Mouse (Mus musculus): Measurements from ENCODE around the gene Mon2. TPM values are rescaled to one million over a fixed set of nuclear protein-coding genes. Genes with fewer than 3 reads are reported as not detected.
"Not testable (repeated sequence)": the region's sequence is repeated elsewhere in the genome, so short reads cannot be mapped to it uniquely, and the experiment has no call there.

The Mon2 gene
- total RNA-seq, 1 experiment from 2014 or later, result 71.8 TPM

GRCm38 (mm10) chr10:122994402-122995107 lies 81.8 kb downstream of the Mon2 start:
- no peak for DNase-seq

- no peak for DNase-seq
These were observed 84.7 kb downstream of the Mon2 start for GRCm38 (mm10) chr10:122991648-122992047.

DNA sequence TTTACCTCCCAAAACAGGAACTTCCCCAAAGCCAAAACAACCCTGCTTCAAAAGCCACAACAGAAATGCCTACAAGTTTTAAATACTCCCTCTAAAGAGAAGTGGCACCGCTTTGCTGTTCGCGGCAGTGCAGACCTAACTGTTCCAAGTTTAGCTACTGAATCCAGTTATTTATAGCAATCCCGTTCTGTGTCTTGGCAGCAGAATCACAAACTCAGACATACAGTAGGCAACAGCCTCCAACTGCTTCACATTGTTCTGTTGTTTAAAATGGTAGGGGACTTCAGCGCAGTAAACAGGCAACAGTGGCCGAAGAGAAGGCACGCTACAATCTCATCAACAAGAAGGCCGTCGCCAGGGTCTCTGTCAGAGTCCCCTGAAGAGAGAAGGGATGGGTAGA lies 85.3 kb downstream of the Mon2 start:
- no peak for DNase-seq

GRCm38 (mm10) chr10:122990606-122991005 lies 85.7 kb downstream of the Mon2 start:
- DNase-seq, result no peak

DNA sequence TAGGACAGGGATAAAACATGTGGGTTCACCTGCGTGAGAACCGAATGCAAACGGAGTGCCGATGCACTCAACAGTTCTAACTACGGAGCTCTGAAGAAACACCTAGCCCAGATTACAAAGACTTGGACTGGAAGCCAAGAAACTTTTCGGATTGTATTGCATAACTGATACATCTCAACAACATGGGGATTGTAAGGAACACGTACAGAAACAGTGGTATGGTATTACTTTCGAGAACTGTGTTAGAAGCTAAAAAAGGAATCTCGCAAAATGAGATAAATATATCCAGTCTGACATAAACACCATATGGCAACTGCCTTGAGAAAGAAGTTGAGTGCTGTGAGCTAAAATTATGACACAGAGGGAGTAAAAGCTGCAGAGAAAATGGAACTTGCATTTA lies 86.4 kb downstream of the Mon2 start:
- no peak for DNase-seq

DNA sequence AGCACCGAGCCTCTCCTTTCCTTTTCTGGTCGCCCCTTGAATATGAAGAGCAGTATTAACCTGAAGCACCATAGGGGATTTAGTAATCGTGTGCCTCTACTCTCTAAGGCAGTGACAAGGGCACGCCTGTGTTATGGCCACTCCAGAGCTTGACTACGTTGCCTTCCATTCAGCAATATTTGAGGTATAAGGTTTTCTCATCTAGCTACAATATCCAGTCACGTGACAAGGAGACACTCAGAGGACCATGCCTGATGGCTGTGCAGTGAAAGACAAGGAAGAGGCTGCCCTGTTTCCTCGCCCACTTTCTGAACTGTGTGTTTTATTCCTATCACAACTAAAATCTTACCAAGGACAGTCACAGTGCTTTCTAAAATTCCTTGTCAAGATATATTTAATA lies 87.9 kb downstream of the Mon2 start:
- DNase-seq, result no peak

- DNase-seq, result peak; percentile 63
These were observed 88.6 kb downstream of the Mon2 start for GRCm38 (mm10) chr10:122987671-122988128.

GRCm38 (mm10) chr10:122986320-122987225 lies 89.7 kb downstream of the Mon2 start:
- DNase-seq, result peak; percentile 82

GRCm38 (mm10) chr10:122985515-122986319 lies 90.6 kb downstream of the Mon2 start:
- DNase-seq, result peak; percentile 90

- DNase-seq, result no peak
These were observed 91.1 kb downstream of the Mon2 start for GRCm38 (mm10) chr10:122985252-122985514.

DNA sequence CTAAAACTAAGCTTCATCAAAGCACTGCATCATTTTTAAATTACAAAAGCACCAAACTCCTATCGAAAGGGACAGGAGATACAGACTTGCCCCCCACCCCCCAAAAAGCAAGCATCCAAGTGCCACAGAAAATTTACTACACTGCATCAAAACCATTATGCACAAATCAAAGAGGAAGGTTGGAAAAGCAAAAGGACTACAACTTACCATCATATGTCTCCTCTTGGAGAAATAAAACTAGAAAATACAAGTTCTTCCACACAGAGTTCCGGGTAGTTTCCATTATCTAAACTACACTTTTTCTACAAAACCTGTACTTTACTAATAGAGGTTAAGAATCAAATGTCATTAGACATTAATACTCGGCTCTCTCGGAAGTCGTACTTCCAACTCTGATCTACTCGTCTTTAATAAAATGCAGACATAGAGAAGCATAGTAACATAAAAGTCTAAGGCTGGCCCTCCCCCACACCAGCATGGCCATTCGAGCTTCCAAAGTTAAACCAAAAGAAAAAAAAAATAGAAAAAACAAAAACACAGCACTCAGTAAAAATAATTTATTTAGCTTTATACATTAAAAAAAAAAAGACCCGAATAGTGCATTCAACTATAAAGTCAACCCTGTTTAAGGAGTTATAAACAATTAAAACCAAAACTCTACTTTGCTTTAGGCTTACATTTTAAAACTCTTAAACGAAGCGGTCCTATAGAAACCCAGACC lies 91.6 kb downstream of the Mon2 start:
- DNase-seq, result peak; percentile 21

DNA sequence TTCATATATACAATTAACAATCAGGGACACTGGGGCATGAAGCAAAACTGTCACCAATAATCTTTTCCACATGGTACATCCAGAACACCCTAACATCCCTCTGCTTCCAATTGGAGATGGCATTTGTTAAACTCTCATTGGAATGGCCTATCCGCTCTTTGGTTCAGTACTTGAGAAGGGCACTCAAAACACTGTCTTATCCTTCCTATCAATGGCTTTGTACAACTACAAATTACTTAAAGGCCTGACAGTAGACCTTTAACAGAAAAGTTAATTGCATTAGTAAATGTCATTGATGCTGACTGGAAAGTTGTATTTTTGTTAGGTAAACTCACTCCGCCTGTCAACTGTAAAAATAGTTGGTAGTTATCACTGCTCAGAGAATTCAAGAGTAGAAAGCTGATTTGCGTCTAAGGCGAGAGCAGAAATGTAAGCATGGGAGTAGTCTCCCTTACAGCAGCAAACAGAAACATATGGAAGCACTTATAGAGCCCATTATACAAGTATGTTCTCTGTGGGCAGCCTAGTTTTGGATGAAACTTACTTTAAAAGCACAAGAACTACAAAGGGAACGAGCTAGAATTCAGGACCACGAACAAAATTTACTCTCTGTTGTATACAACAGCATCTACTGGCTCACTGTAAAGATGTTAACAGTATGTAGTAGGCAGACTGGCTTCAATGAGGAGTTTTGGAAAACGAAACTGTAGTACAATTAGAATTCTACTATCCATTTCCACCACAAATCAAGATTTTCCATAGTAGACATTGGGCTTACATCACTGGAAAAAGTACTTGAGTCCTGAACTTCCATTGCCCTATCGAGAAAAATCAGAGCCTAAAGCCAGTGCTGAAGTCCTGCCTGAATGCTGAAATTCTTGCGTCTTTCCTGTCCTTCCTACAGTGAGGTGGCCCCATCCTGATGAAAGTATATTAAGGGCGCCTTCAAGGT lies 92.5 kb downstream of the Mon2 start:
- peak; percentile 23 for DNase-seq

DNA sequence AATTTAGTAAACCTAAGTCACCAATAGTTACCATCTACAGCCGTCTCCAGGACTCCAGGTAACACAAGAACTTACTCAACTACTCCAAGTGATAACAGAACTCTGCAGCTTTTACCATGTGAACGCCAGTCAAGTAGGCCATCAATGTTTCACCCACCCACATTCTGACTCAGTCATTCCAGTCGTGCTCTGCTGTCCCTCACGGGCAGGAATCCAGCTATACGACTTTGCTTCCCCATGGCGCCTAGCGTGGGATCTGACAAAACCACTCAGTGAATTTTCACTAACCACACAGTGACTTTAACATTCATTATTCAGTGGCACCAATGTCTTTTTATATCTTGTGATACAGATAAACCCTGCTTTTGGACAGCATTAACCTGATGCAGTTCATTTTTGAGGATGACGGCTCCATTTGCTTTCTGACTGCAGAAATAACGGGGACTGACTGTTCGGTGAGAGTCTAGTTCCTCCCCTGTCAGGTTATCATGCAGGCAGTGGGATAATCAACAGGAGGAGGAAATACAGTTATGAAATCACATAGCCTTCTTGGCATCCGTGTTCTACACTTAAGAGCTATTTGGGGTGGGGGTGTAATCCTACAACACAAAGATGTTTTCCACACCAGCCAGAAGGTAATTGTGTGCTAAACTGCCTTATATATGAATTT lies 93.3 kb downstream of the Mon2 start:
- no peak for DNase-seq

GRCm38 (mm10) chr10:122980123-122980522 lies 96.2 kb downstream of the Mon2 start:
- no peak for DNase-seq

GRCm38 (mm10) chr10:122979356-122979755 lies 96.9 kb downstream of the Mon2 start:
- no peak for DNase-seq

- no peak for DNase-seq
These were observed 100.3 kb downstream of the Mon2 start for GRCm38 (mm10) chr10:122976038-122976437.

DNA sequence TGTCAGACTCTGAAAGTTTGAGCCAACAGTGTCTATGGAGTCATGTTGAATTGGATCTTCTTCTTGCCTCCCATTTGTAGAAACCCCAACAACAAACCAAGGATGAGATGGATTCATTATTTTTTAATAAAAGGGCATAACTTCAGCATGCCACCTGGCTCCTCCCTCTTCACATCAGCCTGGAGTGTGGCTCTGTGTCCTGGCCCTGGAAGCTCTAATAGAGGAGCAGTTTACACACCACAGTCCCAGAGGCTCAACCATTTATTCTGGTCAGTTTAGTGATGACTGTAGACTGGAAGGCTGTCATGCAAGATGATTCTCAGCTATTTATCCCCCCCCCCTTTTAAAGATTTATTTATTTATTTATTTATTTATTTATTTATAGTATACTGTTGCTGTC lies 103.1 kb downstream of the Mon2 start:
- no peak for DNase-seq

DNA sequence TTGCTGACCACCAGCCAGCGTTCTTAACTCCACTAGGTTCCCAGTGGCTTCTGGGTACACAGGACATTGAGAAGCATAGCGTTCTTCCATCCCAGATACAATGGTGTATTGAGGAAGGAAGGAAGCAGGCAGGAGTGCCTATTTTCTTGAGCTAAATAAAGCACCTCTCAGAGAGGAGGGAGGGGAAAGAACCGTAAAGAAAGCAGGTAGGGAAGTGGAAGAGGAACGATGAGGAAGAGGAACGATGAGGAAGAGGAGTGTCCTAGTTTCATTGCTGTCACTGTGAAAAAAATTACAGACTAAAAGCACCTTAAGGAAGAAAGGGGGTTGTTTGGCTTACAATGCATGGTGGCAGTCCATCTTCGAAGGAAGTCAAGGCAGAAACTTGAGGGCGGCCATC lies 106.1 kb downstream of the Mon2 start:
- DNase-seq, result no peak

- no peak for DNase-seq
These were observed 109.9 kb downstream of the Mon2 start for GRCm38 (mm10) chr10:122966421-122966820.

DNA sequence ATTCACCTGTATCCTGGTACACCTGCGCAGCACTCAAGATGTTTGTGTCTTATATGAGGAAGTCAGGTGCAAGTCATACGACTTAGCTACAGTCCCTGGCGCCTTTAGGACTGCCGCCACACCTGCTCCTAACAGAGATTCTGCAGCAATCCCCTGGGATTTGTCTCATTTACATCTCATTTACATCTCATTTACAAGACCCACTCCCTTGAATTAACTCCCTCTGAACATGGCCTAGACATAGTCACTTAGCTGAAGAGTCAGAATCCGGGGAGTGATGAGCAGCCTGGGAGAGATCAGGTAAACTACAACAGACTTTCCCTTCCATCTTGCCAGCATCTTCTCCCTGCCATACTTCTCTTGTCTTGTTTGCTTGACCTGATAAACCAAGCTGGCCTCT lies 110.7 kb downstream of the Mon2 start:
- not testable (repeated sequence) for DNase-seq
